Mouse (Mus musculus): ENCODE results near the gene Palb2. TPM values are rescaled to one million over a fixed set of nuclear protein-coding genes. Genes with fewer than 3 reads are reported as not detected.

Palb2 gene
- polyA plus RNA-seq, 1 experiment, result 0.48 TPM

DNA sequence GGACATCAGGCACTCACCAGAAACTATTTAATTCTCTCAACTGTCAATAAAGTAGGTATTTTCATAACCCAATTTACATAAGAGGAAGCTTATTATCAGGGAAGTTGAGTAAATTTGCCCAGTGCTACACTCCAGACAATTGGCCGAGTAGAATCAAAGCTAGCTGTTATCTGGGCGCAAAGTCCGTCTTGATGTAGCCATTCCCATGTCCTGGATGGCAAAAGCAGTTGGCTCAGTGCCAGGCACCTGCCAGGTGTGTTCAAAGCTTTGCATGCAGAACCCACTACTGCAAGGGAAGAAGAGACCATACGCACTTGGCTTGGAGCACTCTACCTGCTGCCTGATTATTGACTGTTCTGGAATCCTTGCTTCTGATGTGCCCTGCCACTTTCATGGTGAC, 19.7 kb upstream of the Palb2 start:
- TF ChIP-seq E2F4 (IDR thresholded peaks at IDR 0.05; ENCODE audit: insufficient read depth) (no peak), MYOG (IDR thresholded peaks at IDR 0.05; ENCODE audit: control insufficient read depth in 1 of 3, insufficient read depth in 1 of 3, insufficient read length in 2 of 3, low read depth in 2 of 3) (no peak), POLR2A (IDR thresholded peaks at IDR 0.05; ENCODE audit: insufficient read length, low read depth) (no peak), TCF12 (IDR thresholded peaks at IDR 0.05; ENCODE audit: insufficient read depth, poor library complexity, severe bottlenecking) (no peak), MAX (IDR thresholded peaks at IDR 0.05; ENCODE audit: low read depth) (no peak), SRF (IDR thresholded peaks at IDR 0.05; ENCODE audit: control insufficient read depth, insufficient read length, low read depth) (no peak), TCF3 (IDR thresholded peaks at IDR 0.05; ENCODE audit: insufficient read length, low read depth) (no peak), MYOD1 (IDR thresholded peaks at IDR 0.05; ENCODE audit: control insufficient read depth in 1 of 3, insufficient read length in 2 of 3, low read depth in 2 of 3) (no peak), USF1 (IDR thresholded peaks at IDR 0.05; ENCODE audit: low read depth) (no peak), CEBPB (IDR thresholded peaks at IDR 0.05; ENCODE audit: insufficient read depth, poor library complexity, severe bottlenecking) (no peak), REST (IDR thresholded peaks at IDR 0.05; ENCODE audit: insufficient read depth, insufficient read length) (no peak), POLR2AphosphoS2 (IDR thresholded peaks at IDR 0.05; ENCODE audit: insufficient read length, low read depth) (no peak)
- H3K36me3 ChIP-seq (ENCODE audit: control insufficient read depth, insufficient read depth), result peaks cover 25% of the 10 kb centered on the region
- H3K4me3 ChIP-seq, result no peak overlapping the region
- no peaks in the 10 kb centered on the region for H3K79me2 ChIP-seq (ENCODE audit: control insufficient read depth, insufficient read depth)
- H3K4me2 ChIP-seq (ENCODE audit: low read depth), result no peak overlapping the region
- H3K27me3 ChIP-seq (ENCODE audit: control insufficient read depth, insufficient read depth, insufficient read length), result no peaks in the 10 kb centered on the region
- H3ac ChIP-seq (ENCODE audit: control insufficient read depth, insufficient read length), result no peak overlapping the region

DNA sequence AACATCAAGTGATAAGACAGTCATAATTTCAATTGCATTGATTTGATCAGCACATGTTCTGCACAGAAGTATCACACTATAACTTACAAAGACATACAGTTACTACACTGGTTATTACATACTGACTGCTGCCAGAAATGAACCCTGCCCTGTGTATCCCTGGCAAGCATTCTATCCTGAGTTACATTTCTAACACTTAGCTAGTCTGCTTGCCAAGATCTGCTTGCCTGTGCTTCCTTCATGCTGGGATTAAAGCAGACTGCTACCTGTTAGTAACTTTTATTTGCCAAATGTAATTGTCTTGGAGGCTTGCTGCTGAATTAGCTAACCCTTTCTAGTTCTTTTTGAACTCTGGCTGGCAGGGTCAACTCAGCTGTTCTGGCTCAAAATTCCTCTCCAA, 8.2 kb upstream of the Palb2 start:
- Histone ChIP-seq H3K4me3 (no peak overlapping the region), H3K4me2 (ENCODE audit: low read depth) (no peak overlapping the region), H3K79me2 (ENCODE audit: control insufficient read depth, insufficient read depth) (no peaks in the 10 kb centered on the region), H3K36me3 (ENCODE audit: control insufficient read depth, insufficient read depth) (peaks cover 49% of the 10 kb centered on the region), H3ac (ENCODE audit: control insufficient read depth, insufficient read length) (no peak overlapping the region), H3K27me3 (ENCODE audit: control insufficient read depth, insufficient read depth, insufficient read length) (no peaks in the 10 kb centered on the region)
- TF ChIP-seq TCF12 (IDR thresholded peaks at IDR 0.05; ENCODE audit: insufficient read depth, poor library complexity, severe bottlenecking), result no peak
- no peak for TF ChIP-seq POLR2AphosphoS2 (IDR thresholded peaks at IDR 0.05; ENCODE audit: insufficient read length, low read depth)
- TF ChIP-seq USF1 (IDR thresholded peaks at IDR 0.05; ENCODE audit: low read depth), result no peak
- no peak for TF ChIP-seq SRF (IDR thresholded peaks at IDR 0.05; ENCODE audit: control insufficient read depth, insufficient read length, low read depth)
- TF ChIP-seq POLR2A (IDR thresholded peaks at IDR 0.05; ENCODE audit: insufficient read length, low read depth), result no peak
- no peak for TF ChIP-seq CEBPB (IDR thresholded peaks at IDR 0.05; ENCODE audit: insufficient read depth, poor library complexity, severe bottlenecking)
- TF ChIP-seq REST (IDR thresholded peaks at IDR 0.05; ENCODE audit: insufficient read depth, insufficient read length), result no peak
- no peak for TF ChIP-seq MYOD1 (IDR thresholded peaks at IDR 0.05; ENCODE audit: control insufficient read depth in 1 of 3, insufficient read length in 2 of 3, low read depth in 2 of 3)
- no peak for TF ChIP-seq MYOG (IDR thresholded peaks at IDR 0.05; ENCODE audit: control insufficient read depth in 1 of 3, insufficient read depth in 1 of 3, insufficient read length in 2 of 3, low read depth in 2 of 3)
- TF ChIP-seq MAX (IDR thresholded peaks at IDR 0.05; ENCODE audit: low read depth), result no peak
- TF ChIP-seq TCF3 (IDR thresholded peaks at IDR 0.05; ENCODE audit: insufficient read length, low read depth), result no peak
- TF ChIP-seq E2F4 (IDR thresholded peaks at IDR 0.05; ENCODE audit: insufficient read depth), result no peak

DNA sequence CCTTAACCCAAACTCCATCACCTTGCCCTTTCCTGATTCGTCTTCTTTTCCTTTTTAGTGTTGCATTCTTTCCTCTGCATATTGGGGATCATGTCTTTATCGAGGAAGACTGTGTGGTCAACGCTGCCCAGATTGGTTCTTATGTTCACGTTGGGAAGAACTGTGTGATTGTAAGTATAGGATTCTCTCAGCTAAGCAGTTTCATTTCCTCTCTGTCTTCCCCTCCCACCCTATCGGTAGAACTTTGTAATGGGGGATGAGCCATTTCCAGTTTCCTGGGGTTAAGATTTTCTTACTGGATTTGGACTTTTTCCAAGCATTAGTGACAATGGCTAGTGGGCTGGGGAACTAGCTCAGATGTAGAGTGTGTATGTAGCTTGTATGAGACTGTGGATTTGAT, 5.4 kb upstream of the Palb2 start:
- H3K27me3 ChIP-seq (ENCODE audit: control insufficient read depth, insufficient read depth, insufficient read length), result no peaks in the 10 kb centered on the region
- no peak overlapping the region for H3ac ChIP-seq (ENCODE audit: control insufficient read depth, insufficient read length)
- no peak overlapping the region for H3K4me3 ChIP-seq
- H3K79me2 ChIP-seq (ENCODE audit: control insufficient read depth, insufficient read depth), result peaks cover 10% of the 10 kb centered on the region
- H3K4me2 ChIP-seq (ENCODE audit: low read depth), result no peak overlapping the region
- H3K36me3 ChIP-seq (ENCODE audit: control insufficient read depth, insufficient read depth), result peaks cover 43% of the 10 kb centered on the region
- TF ChIP-seq TCF3 (IDR thresholded peaks at IDR 0.05; ENCODE audit: insufficient read length, low read depth) (no peak), MAX (IDR thresholded peaks at IDR 0.05; ENCODE audit: low read depth) (no peak), SRF (IDR thresholded peaks at IDR 0.05; ENCODE audit: control insufficient read depth, insufficient read length, low read depth) (no peak), MYOD1 (IDR thresholded peaks at IDR 0.05; ENCODE audit: control insufficient read depth in 1 of 3, insufficient read length in 2 of 3, low read depth in 2 of 3) (no peak), POLR2AphosphoS2 (IDR thresholded peaks at IDR 0.05; ENCODE audit: insufficient read length, low read depth) (no peak)

DNA sequence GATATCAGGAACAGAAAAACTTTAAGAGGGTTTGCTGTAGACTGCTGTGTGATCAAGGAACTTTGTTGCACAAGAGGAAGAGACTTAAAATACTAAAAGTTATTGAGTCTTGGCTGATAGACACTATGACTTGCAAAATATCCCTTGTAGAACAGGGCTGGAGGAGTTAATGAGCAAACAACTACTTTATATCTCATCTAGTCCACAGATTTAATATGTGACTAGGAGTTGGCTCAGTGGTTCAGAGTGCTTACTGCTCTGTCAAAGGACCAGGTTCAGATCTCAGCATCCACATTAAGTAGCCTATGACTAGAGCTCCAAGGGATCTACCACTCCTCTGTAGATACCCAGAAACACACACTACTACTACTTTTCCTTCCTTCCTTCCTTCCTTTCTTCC, 4.3 kb upstream of the Palb2 start:
- Histone ChIP-seq H3K36me3 (ENCODE audit: control insufficient read depth, insufficient read depth) (peaks cover 34% of the 10 kb centered on the region), H3K4me3 (no peak overlapping the region), H3ac (ENCODE audit: control insufficient read depth, insufficient read length) (no peak overlapping the region), H3K27me3 (ENCODE audit: control insufficient read depth, insufficient read depth, insufficient read length) (no peaks in the 10 kb centered on the region), H3K4me2 (ENCODE audit: low read depth) (no peak overlapping the region), H3K79me2 (ENCODE audit: control insufficient read depth, insufficient read depth) (peaks cover 18% of the 10 kb centered on the region)
- no peak for TF ChIP-seq REST (IDR thresholded peaks at IDR 0.05; ENCODE audit: insufficient read depth, insufficient read length)
- TF ChIP-seq CEBPB (IDR thresholded peaks at IDR 0.05; ENCODE audit: insufficient read depth, poor library complexity, severe bottlenecking), result no peak
- TF ChIP-seq POLR2AphosphoS2 (IDR thresholded peaks at IDR 0.05; ENCODE audit: insufficient read length, low read depth), result no peak
- no peak for TF ChIP-seq MYOG (IDR thresholded peaks at IDR 0.05; ENCODE audit: control insufficient read depth in 1 of 3, insufficient read depth in 1 of 3, insufficient read length in 2 of 3, low read depth in 2 of 3)
- TF ChIP-seq USF1 (IDR thresholded peaks at IDR 0.05; ENCODE audit: low read depth), result no peak
- TF ChIP-seq TCF3 (IDR thresholded peaks at IDR 0.05; ENCODE audit: insufficient read length, low read depth), result no peak
- TF ChIP-seq POLR2A (IDR thresholded peaks at IDR 0.05; ENCODE audit: insufficient read length, low read depth), result no peak
- TF ChIP-seq E2F4 (IDR thresholded peaks at IDR 0.05; ENCODE audit: insufficient read depth), result no peak
- no peak for TF ChIP-seq SRF (IDR thresholded peaks at IDR 0.05; ENCODE audit: control insufficient read depth, insufficient read length, low read depth)
- TF ChIP-seq TCF12 (IDR thresholded peaks at IDR 0.05; ENCODE audit: insufficient read depth, poor library complexity, severe bottlenecking), result no peak
- no peak for TF ChIP-seq MAX (IDR thresholded peaks at IDR 0.05; ENCODE audit: low read depth)
- no peak for TF ChIP-seq MYOD1 (IDR thresholded peaks at IDR 0.05; ENCODE audit: control insufficient read depth in 1 of 3, insufficient read length in 2 of 3, low read depth in 2 of 3)

DNA sequence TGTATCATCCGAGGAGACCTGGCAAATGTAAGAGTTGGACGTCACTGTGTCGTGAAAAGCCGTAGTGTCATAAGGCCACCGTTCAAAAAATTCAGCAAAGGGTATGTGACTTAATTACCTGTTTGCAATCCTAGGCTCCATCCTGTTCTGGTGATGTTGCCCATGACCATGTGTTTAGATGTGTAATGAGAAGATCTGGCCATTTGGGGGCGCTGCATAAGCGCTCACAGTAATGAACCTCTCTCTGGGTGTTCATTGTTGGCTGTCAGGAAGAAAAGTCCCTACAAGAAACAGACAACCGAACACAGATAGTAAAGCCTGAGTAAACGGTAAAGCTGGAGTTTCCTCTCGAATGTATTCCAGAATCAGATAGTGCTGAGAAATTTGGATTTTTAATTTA, 2.3 kb upstream of the Palb2 start:
- H3K4me3 ChIP-seq, result no peak overlapping the region
- H3K36me3 ChIP-seq (ENCODE audit: control insufficient read depth, insufficient read depth), result peaks cover 27% of the 10 kb centered on the region
- peaks cover 27% of the 10 kb centered on the region for H3K79me2 ChIP-seq (ENCODE audit: control insufficient read depth, insufficient read depth)
- H3K4me2 ChIP-seq (ENCODE audit: low read depth), result no peak overlapping the region
- TF ChIP-seq USF1 (IDR thresholded peaks at IDR 0.05; ENCODE audit: low read depth), result no peak
- TF ChIP-seq SRF (IDR thresholded peaks at IDR 0.05; ENCODE audit: control insufficient read depth, insufficient read length, low read depth), result no peak
- TF ChIP-seq E2F4 (IDR thresholded peaks at IDR 0.05; ENCODE audit: insufficient read depth), result no peak
- TF ChIP-seq CEBPB (IDR thresholded peaks at IDR 0.05; ENCODE audit: insufficient read depth, poor library complexity, severe bottlenecking), result no peak
- TF ChIP-seq TCF12 (IDR thresholded peaks at IDR 0.05; ENCODE audit: insufficient read depth, poor library complexity, severe bottlenecking), result no peak
- TF ChIP-seq MYOD1 (IDR thresholded peaks at IDR 0.05; ENCODE audit: control insufficient read depth in 1 of 3, insufficient read length in 2 of 3, low read depth in 2 of 3), result no peak
- no peak overlapping the region for H3ac ChIP-seq (ENCODE audit: control insufficient read depth, insufficient read length)
- no peaks in the 10 kb centered on the region for H3K27me3 ChIP-seq (ENCODE audit: control insufficient read depth, insufficient read depth, insufficient read length)

Data from myocyte (in vitro differentiated cells).